In genomic region chr8:126841187-126841586, GRCm38 (mm10) we compare ENCODE assay signal across 27 mouse cellular contexts.
DNase-seq lines count a peak whose midpoint lies in the region; ATAC-seq lines count a peak whose summit lies in the region.
"Had no signal": no experiment of that assay in that cellular context is flagged by ENCODE, and none has a peak within 500 bp of the region (broad histone marks: within the 10 kb centered on the region; RNA-seq: fewer than 3 reads in every experiment).

No protein-coding gene starts in this region.

- H3K9ac ChIP-seq in forebrain, embryonic 15.5 days (replicated peaks) = no peak overlapping the region
- no peak overlapping the region for H3K9ac ChIP-seq in hindbrain, embryonic 13.5 days
- no peak overlapping the region for H3K9ac ChIP-seq in hindbrain, embryonic 16.5 days (ENCODE audit: low read depth, low read length)
- H3K9ac ChIP-seq: embryonic facial prominence, embryonic 13.5 days; forebrain, postnatal 0 days; limb, embryonic 15.5 days; liver, embryonic 13.5 days; midbrain, embryonic 15.5 days had no signal

- H3K4me3 ChIP-seq in forebrain, embryonic 10.5 days = no peak overlapping the region
- H3K4me3 ChIP-seq in forebrain, embryonic 15.5 days = no peak overlapping the region
- H3K4me3 ChIP-seq in hindbrain, embryonic 13.5 days = no peak overlapping the region
- H3K4me3 ChIP-seq in hindbrain, embryonic 16.5 days (ENCODE audit: low read length) = no peak overlapping the region
- H3K4me3 ChIP-seq: embryonic facial prominence, embryonic 13.5 days; limb, embryonic 15.5 days; liver, embryonic 13.5 days; midbrain, embryonic 15.5 days had no signal

- 72% methylated on average over 7 of the region's 7 CpGs for WGBS in forebrain, embryonic 10.5 days
- 64% methylated on average over 7 of the region's 7 CpGs for WGBS in forebrain, embryonic 15.5 days
- WGBS in hindbrain, embryonic 13.5 days = 49% methylated on average over 7 of the region's 7 CpGs
- WGBS in hindbrain, embryonic 16.5 days = 47% methylated on average over 7 of the region's 7 CpGs

- peaks cover 42% of the 10 kb centered on the region for H3K4me1 ChIP-seq in forebrain, embryonic 10.5 days
- H3K4me1 ChIP-seq in forebrain, embryonic 15.5 days = peaks cover 24% of the 10 kb centered on the region
- H3K4me1 ChIP-seq in hindbrain, embryonic 13.5 days (replicated peaks) = peaks cover 39% of the 10 kb centered on the region
- H3K4me1 ChIP-seq in hindbrain, embryonic 16.5 days (ENCODE audit: control insufficient read depth, insufficient read depth, low read depth, low read length) = peaks cover 23% of the 10 kb centered on the region

- no peak overlapping the region for H3K4me2 ChIP-seq in forebrain, embryonic 15.5 days (replicated peaks)
- H3K4me2 ChIP-seq in hindbrain, embryonic 13.5 days = no peak overlapping the region
- no peak overlapping the region for H3K4me2 ChIP-seq in hindbrain, embryonic 16.5 days (ENCODE audit: low read length)
- H3K4me2 ChIP-seq: embryonic facial prominence, embryonic 13.5 days; heart, embryonic 11.5 days; limb, embryonic 15.5 days; liver, embryonic 13.5 days; midbrain, embryonic 15.5 days had no signal

- H3K9me3 ChIP-seq in forebrain, embryonic 10.5 days = no peaks in the 10 kb centered on the region
- no peaks in the 10 kb centered on the region for H3K9me3 ChIP-seq in forebrain, embryonic 15.5 days
- no peaks in the 10 kb centered on the region for H3K9me3 ChIP-seq in hindbrain, embryonic 13.5 days
- no peaks in the 10 kb centered on the region for H3K9me3 ChIP-seq in hindbrain, embryonic 16.5 days (ENCODE audit: control insufficient read depth, low read length)
- H3K9me3 ChIP-seq: embryonic facial prominence, embryonic 13.5 days; G1E; limb, embryonic 15.5 days; liver, embryonic 13.5 days; midbrain, embryonic 15.5 days had no signal

- H3K27me3 ChIP-seq in forebrain, embryonic 10.5 days (ENCODE audit: poor library complexity, severe bottlenecking) = no peaks in the 10 kb centered on the region
- H3K27me3 ChIP-seq in forebrain, embryonic 15.5 days = no peaks in the 10 kb centered on the region
- no peaks in the 10 kb centered on the region for H3K27me3 ChIP-seq in hindbrain, embryonic 13.5 days
- no peaks in the 10 kb centered on the region for H3K27me3 ChIP-seq in hindbrain, embryonic 16.5 days (replicated peaks; ENCODE audit: control insufficient read depth, insufficient read depth, low read length)
- H3K27me3 ChIP-seq: embryonic facial prominence, embryonic 13.5 days; limb, embryonic 15.5 days; liver, embryonic 13.5 days; midbrain, embryonic 15.5 days had no signal

- H3K27ac ChIP-seq in forebrain, embryonic 10.5 days = 0 out of 2 replicates have a peak overlapping the region, but pooled peaks have one; percentile 22
- H3K27ac ChIP-seq in forebrain, embryonic 15.5 days (replicated peaks) = no peak overlapping the region
- H3K27ac ChIP-seq in hindbrain, embryonic 13.5 days = peak overlapping the region; percentile 40; the same call in 1 of the 2 replicates
- H3K27ac ChIP-seq in hindbrain, embryonic 16.5 days (ENCODE audit: low read depth, low read length) = no peak overlapping the region
- H3K27ac ChIP-seq: embryonic facial prominence, embryonic 13.5 days; limb, embryonic 15.5 days; liver, embryonic 13.5 days; midbrain, embryonic 15.5 days had no signal

- no peaks in the 10 kb centered on the region for H3K36me3 ChIP-seq in forebrain, embryonic 10.5 days (replicated peaks)
- no peaks in the 10 kb centered on the region for H3K36me3 ChIP-seq in forebrain, embryonic 15.5 days
- no peaks in the 10 kb centered on the region for H3K36me3 ChIP-seq in hindbrain, embryonic 13.5 days
- H3K36me3 ChIP-seq in hindbrain, embryonic 16.5 days (ENCODE audit: control insufficient read depth, insufficient read depth, low read length) = no peaks in the 10 kb centered on the region
- H3K36me3 ChIP-seq: embryonic facial prominence, embryonic 13.5 days; G1E; limb, embryonic 15.5 days; liver, embryonic 13.5 days; midbrain, embryonic 15.5 days had no signal

- no peak for ATAC-seq in forebrain, embryonic 15.5 days (replicated peaks)
- ATAC-seq in hindbrain, embryonic 13.5 days (ENCODE audit: low FRiP score) = no peak
- ATAC-seq in hindbrain, embryonic 16.5 days = no peak
- ATAC-seq: forebrain, postnatal 0 days; intestine, postnatal 0 days; lung, postnatal 0 days; midbrain, embryonic 15.5 days had no signal

- no peak for DNase-seq in forebrain, embryonic 10.5 days (ENCODE audit: extremely low spot score, low spot score)
- DNase-seq in retina, postnatal 1 day = peak; percentile 42
- no peak for DNase-seq in retina, embryonic 14.5 days (ENCODE audit: low spot score)
- DNase-seq in urinary bladder, postnatal 25 days (ENCODE audit: low spot score) = no peak
- DNase-seq: adrenal gland, postnatal 25 days; cerebellum, adult 18-20 months; cerebellum, postnatal 10 days; forebrain, postnatal 0 days; gastrocnemius, postnatal 25 days; heart, adult 11 months; heart, postnatal 4 days; kidney, postnatal 14 days; layer of hippocampus, postnatal 36 days; left cerebral cortex, postnatal 4 days; liver, embryonic 13.5 days; lung, adult 18-20 months; lung, postnatal 4 days had no signal

Comparison
In these comparisons a context has a peak if more than half of its experiments do, and no peak if none do; other contexts are left out.
1. H3K27ac ChIP-seq: peak in forebrain, embryonic 10.5 days (single experiment) and hindbrain, embryonic 13.5 days (single experiment); none in forebrain, embryonic 15.5 days (single experiment) and hindbrain, embryonic 16.5 days (single experiment).